ENCODE assay signal across 18 mouse cellular contexts in genomic region chr2:180368359-180368758, GRCm38 (mm10). TPM values are rescaled to one million over a fixed set of nuclear protein-coding genes. Genes with fewer than 3 reads are reported as not detected.
"Had no signal": no experiment of that assay in that cellular context is flagged by ENCODE, and none has a peak within 500 bp of the region (broad histone marks: within the 10 kb centered on the region; RNA-seq: fewer than 3 reads in every experiment).

No protein-coding gene starts in this region.

- DNase-seq: lung, adult 18-20 months; lung, embryonic 14.5 days; lung, postnatal 10 days; lung, postnatal 4 days; midbrain, embryonic 14.5 days; right cerebral cortex, postnatal 14 days; spleen, adult 18-20 months; thymus, adult 18-20 months; thymus, postnatal 14 days; thymus, postnatal 36 days had no signal

- H3K36me3 ChIP-seq: midbrain, embryonic 10.5 days; neural tube, embryonic 12.5 days had no signal

- H3K4me2 ChIP-seq: lung, embryonic 14.5 days; neural tube, embryonic 12.5 days had no signal

- H3K27me3 ChIP-seq: neural tube, embryonic 12.5 days had no signal

- H3K9me3 ChIP-seq: midbrain, embryonic 10.5 days; neural tube, embryonic 12.5 days had no signal

- H3K27ac ChIP-seq: midbrain, embryonic 10.5 days; neural tube, embryonic 12.5 days had no signal

- H3K4me3 ChIP-seq: midbrain, embryonic 10.5 days; neural tube, embryonic 12.5 days had no signal

- H3K9ac ChIP-seq: lung, embryonic 14.5 days; neural tube, embryonic 12.5 days had no signal

- H3K4me1 ChIP-seq: midbrain, embryonic 10.5 days; neural tube, embryonic 12.5 days had no signal

- ATAC-seq: midbrain, embryonic 16.5 days had no signal

RNA-seq across cellular contexts. Expression of gene Gata5, which starts 33.9 kb away (rescaled TPM):
- total RNA-seq: megakaryocyte, adult 5-6 weeks; megakaryocyte-erythroid progenitor cell, adult 5-6 weeks; neutrophil, adult 5-6 weeks had no signal
- polyA plus RNA-seq: midbrain, embryonic 14.5 days; midbrain, embryonic 16.5 days; neural tube, embryonic 12.5 days; neural tube, embryonic 14.5 days; thymus, postnatal 0 days had no signal
